Mouse (Mus musculus): ENCODE results near the gene Cd3eap. TPM values are rescaled to one million over a fixed set of nuclear protein-coding genes. Genes with fewer than 3 reads are reported as not detected.

The Cd3eap gene
- total and polyA plus RNA-seq, 3 experiments: 14.4 to 36.9 (median 22.6) TPM

DNA sequence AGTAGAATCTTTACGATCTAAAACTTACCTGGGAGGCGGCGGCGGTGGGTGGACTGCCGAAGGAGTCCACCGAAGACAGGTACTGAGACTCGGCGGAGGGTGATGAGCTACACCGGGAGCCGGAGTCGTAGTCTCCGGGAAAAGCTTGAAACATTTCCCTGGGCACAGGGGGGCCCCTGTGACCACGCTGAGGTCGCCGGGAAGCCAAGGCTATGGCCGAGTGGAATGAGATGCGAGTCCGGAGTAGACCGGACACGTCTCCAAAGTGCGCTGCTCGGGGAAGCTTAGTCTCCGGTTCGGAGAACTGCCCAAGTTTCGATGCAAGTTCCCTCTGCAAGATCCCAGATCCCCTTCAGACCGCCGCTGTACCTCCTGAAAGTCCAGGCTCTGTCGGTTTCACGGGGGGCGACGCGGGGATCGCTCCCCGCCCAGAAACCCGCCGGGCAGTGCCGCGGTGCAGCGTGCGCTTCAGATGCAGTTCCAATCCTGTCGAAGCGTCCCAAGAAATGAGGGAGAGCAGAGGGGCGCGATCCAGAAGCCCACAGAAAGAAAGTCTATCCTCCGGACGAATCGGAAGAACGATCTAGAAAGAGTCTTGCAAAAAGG, 49.9 kb downstream of the Cd3eap start:
- dilution Hi-C loops (cut with MboI; ENCODE audit: extremely low pct_ligation_motif_present, extremely low pct_unique_long_range_greater_than_20kb, low sequenced_read_pairs): no loop called here
- peaks cover 8% of the 10 kb centered on the region for H3K9me3 ChIP-seq (replicated peaks; ENCODE audit: low read length)
- H3K4me1 ChIP-seq (ENCODE audit: control insufficient read depth in 1 of 2, insufficient read depth in 2 of 2): peaks cover 0 to 22% of the 10 kb centered on the region in 2 experiments; a peak in 2 of 4 replicates
- TF ChIP-seq USF1 (IDR thresholded peaks at IDR 0.05; ENCODE audit: low read depth, low read length) (no peak), RAD21 (IDR thresholded peaks at IDR 0.05; ENCODE audit: low read depth, low read length) (no peak), CHD1 (IDR thresholded peaks at IDR 0.05; ENCODE audit: low read depth, low read length) (no peak), ELF1 (IDR thresholded peaks at IDR 0.05; ENCODE audit: low read depth, low read length) (no peak), HCFC1 (IDR thresholded peaks at IDR 0.05; ENCODE audit: low read depth, low read length) (no peak), USF2 (conservative IDR thresholded peaks at IDR 0.05; ENCODE audit: low read depth, low read length) (no peak), CHD2 (IDR thresholded peaks at IDR 0.05; ENCODE audit: low read length) (no peak), MAFK (IDR thresholded peaks at IDR 0.05; ENCODE audit: insufficient replicate concordance, low read length) (no peak), MAX (IDR thresholded peaks at IDR 0.05; ENCODE audit: low read length) (no peak), POLR2AphosphoS2 (IDR thresholded peaks at IDR 0.05; ENCODE audit: low read depth, low read length) (no peak), UBTF (IDR thresholded peaks at IDR 0.05; ENCODE audit: low read depth, low read length) (no peak), ETS1 (conservative IDR thresholded peaks at IDR 0.05; ENCODE audit: low read depth, low read length) (no peak), SMC3 (IDR thresholded peaks at IDR 0.05; ENCODE audit: low read depth, low read length) (no peak), MYC (IDR thresholded peaks at IDR 0.05; ENCODE audit: low read depth, low read length) (no peak), JUND (conservative IDR thresholded peaks at IDR 0.05; ENCODE audit: low read depth, low read length) (no peak)
- H3K4me2 ChIP-seq (ENCODE audit: insufficient read depth, low read depth, poor library complexity, severe bottlenecking): peak overlapping the region; percentile 72
- peaks cover 76% of the 10 kb centered on the region for H3K27me3 ChIP-seq (replicated peaks)
- H3K36me3 ChIP-seq (replicated peaks in 1 of 2; ENCODE audit: control insufficient read depth in 1 of 2, insufficient read depth in 1 of 2, low read length in 1 of 2): no peaks in the 10 kb centered on the region
- H3K27ac ChIP-seq (ENCODE audit: insufficient read depth, low read depth): no peak overlapping the region
- no peak overlapping the region for H3K9ac ChIP-seq (ENCODE audit: insufficient read depth, low read depth)
- in situ Hi-C loops (cut with MboI; ENCODE audit: low pct_ligation_motif_present, low pct_unique_long_range_greater_than_20kb, low sequenced_read_pairs): loop anchor here (5.0 kb wide), 1 partner anchor 33 kb away; the partner anchor contains the start of gene Ercc1
- DNase-seq (ENCODE audit: extremely low read depth): no peak
- peak overlapping the region; percentile 1 to 56 (median 23) for H3K4me3 ChIP-seq (replicated peaks in 1 of 3; ENCODE audit: low read depth in 2 of 3, low read length in 2 of 3, poor library complexity in 1 of 3)
- H3K79me2 ChIP-seq (replicated peaks; ENCODE audit: control insufficient read depth, extremely low read depth, insufficient read depth, poor library complexity, severe bottlenecking): no peaks in the 10 kb centered on the region

DNA sequence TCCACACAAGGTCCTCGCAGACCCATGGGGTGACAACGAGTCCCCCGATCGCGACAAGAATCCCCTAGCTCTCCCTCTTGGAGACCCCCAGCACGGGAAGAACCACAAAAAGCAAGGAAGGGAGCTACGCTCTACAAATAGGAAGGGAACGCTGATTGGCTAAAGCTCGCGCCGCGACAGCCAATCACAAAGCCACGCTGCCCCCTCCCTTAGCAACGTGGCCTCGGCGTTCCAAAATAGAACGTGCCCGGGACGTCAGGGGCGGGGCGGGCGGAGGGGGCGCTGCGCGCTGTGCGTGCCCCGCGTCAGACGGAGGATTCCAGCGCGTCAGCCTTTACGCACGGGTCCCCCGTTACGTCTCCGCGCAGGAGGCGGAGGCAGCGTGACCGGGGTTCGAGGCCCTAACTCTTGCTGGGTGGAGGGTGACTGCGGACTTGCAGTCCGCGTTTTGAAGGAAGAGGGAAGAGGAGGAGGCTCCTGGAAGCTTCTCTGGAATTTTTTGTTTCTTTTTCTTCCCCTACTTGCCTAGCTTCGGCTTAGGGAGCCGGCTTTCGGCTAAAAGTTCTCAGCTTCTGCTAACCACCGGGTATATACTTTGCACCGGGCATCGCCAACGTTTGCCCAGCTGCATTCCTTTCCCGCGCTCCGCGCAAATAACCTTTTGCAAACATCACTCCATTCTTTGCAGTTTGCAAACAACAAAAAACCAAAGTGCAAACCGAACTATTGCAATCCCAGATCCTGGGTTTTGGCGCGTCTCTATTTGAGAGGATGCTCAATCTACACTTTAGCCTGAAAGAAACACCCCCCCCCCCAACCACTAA, 50.6 kb downstream of the Cd3eap start:
- dilution Hi-C loops (cut with MboI; ENCODE audit: extremely low pct_ligation_motif_present, extremely low pct_unique_long_range_greater_than_20kb, low sequenced_read_pairs): no loop called here
- peak overlapping the region; percentile 55 to 77 (median 70) for H3K4me3 ChIP-seq (replicated peaks in 1 of 3; ENCODE audit: low read depth in 2 of 3, low read length in 2 of 3, poor library complexity in 1 of 3)
- in situ Hi-C loops (cut with MboI; ENCODE audit: low pct_ligation_motif_present, low pct_unique_long_range_greater_than_20kb, low sequenced_read_pairs): loop anchor here (5.0 kb wide), 1 partner anchor 34 kb away; the partner anchor contains the start of gene Ercc1
- H3K9me3 ChIP-seq (replicated peaks; ENCODE audit: low read length): peaks cover 8% of the 10 kb centered on the region
- H3K36me3 ChIP-seq (replicated peaks in 1 of 2; ENCODE audit: control insufficient read depth in 1 of 2, insufficient read depth in 1 of 2, low read length in 1 of 2): no peaks in the 10 kb centered on the region
- H3K4me1 ChIP-seq (ENCODE audit: control insufficient read depth in 1 of 2, insufficient read depth in 2 of 2): peaks cover 0 to 23% of the 10 kb centered on the region in 2 experiments; a peak in 2 of 4 replicates
- peak overlapping the region; percentile 83 for H3K4me2 ChIP-seq (ENCODE audit: insufficient read depth, low read depth, poor library complexity, severe bottlenecking)
- 0 out of 2 replicates have a peak overlapping the region, but pooled peaks have one; percentile 13 for H3K27ac ChIP-seq (ENCODE audit: insufficient read depth, low read depth)
- H3K9ac ChIP-seq (ENCODE audit: insufficient read depth, low read depth): peak overlapping the region; percentile 74
- peaks cover 73% of the 10 kb centered on the region for H3K27me3 ChIP-seq (replicated peaks)
- DNase-seq (ENCODE audit: extremely low read depth): peak; percentile 90
- no peaks in the 10 kb centered on the region for H3K79me2 ChIP-seq (replicated peaks; ENCODE audit: control insufficient read depth, extremely low read depth, insufficient read depth, poor library complexity, severe bottlenecking)
- TF ChIP-seq ZNF384 (IDR thresholded peaks at IDR 0.05; ENCODE audit: low read depth, low read length) (no peak), TCF12 (IDR thresholded peaks at IDR 0.05; ENCODE audit: low read depth, low read length) (0 out of 2 replicates have a peak, but pooled peaks have one; percentile 27), MAZ (IDR thresholded peaks at IDR 0.05; ENCODE audit: low read depth, low read length) (peak; percentile 92), CHD2 (IDR thresholded peaks at IDR 0.05; ENCODE audit: low read length) (peak; percentile 37; the same call in 1 of the 2 replicates), ZKSCAN1 (IDR thresholded peaks at IDR 0.05; ENCODE audit: borderline replicate concordance, low read depth, low read length) (no peak), SMC3 (IDR thresholded peaks at IDR 0.05; ENCODE audit: low read depth, low read length) (no peak), USF1 (IDR thresholded peaks at IDR 0.05; ENCODE audit: low read depth, low read length) (peak; percentile 6; the same call in 1 of the 2 replicates), HCFC1 (IDR thresholded peaks at IDR 0.05; ENCODE audit: low read depth, low read length) (peak; percentile 59), TBP (conservative IDR thresholded peaks at IDR 0.05; ENCODE audit: low read depth, low read length) (no peak), MAFK (IDR thresholded peaks at IDR 0.05; ENCODE audit: insufficient replicate concordance, low read length) (no peak), KAT2A (IDR thresholded peaks at IDR 0.05; ENCODE audit: insufficient replicate concordance, low read length) (no peak), USF2 (conservative IDR thresholded peaks at IDR 0.05; ENCODE audit: low read depth, low read length) (no peak), MYC (IDR thresholded peaks at IDR 0.05; ENCODE audit: low read depth, low read length) (no peak), MEF2A (IDR thresholded peaks at IDR 0.05; ENCODE audit: borderline replicate concordance, low read depth, low read length) (peak; percentile 70), PAX5 (IDR thresholded peaks at IDR 0.05; ENCODE audit: low read length) (no peak), ELF1 (IDR thresholded peaks at IDR 0.05; ENCODE audit: low read depth, low read length) (peak; percentile 72), IRF4 (IDR thresholded peaks at IDR 0.05; ENCODE audit: low read depth, low read length) (no peak), BHLHE40 (IDR thresholded peaks at IDR 0.05; ENCODE audit: low read depth, low read length) (peak; percentile 93), EP300 (IDR thresholded peaks at IDR 0.05; ENCODE audit: low read length) (no peak), SIN3A (IDR thresholded peaks at IDR 0.05; ENCODE audit: low read length) (peak; percentile 83), ZC3H11A (IDR thresholded peaks at IDR 0.05; ENCODE audit: low read depth, low read length) (no peak)
